9 mouse cellular contexts compared by ENCODE assay signal in the genomic region with DNA sequence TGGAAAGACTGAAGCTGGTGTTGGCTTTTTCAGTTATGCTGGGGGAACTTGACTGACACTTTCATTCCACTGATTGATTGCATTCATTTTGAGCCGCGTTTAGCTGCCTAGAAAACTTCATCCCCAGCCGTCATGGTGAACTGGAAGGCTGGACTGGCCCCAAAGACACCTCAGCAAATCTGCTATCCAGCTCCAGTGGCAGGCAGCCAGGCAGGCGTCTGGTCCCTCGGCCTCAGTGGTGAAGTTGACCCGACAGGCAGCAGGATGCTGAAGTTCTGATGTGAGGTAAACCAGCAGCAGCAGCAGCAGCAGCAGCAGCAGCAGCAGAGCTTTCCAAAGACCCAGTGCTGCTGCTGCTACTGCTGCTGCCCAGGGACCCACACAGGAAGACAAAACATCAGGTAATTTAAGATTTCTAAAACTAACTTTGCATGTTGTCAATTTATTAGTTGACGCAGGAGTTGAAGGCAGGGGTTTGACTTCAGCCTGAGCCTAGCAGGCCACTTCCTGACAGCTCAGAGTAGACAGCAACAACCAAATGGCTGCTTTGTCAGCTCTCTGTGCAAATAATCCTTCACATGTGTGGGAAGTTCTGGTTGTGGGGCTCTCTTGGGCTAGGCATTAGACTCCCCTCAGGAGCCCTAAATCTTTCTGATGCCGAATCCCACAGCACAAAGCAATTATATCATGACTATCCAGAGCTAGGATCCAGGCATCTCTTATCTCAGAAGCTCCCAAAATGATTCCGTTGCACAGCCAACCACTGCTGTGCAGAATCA.
DNase-seq lines count a peak whose midpoint lies in the region; TF ChIP-seq lines count a peak whose summit lies in the region.
"Had no signal": no experiment of that assay in that cellular context is flagged by ENCODE, and none has a peak within 500 bp of the region (broad histone marks: within the 10 kb centered on the region; RNA-seq: fewer than 3 reads in every experiment).

No protein-coding gene starts in this region.

- peak; percentile 5 for DNase-seq in embryo, embryonic 10 days (ENCODE audit: low spot score)
- no peak for DNase-seq in embryo, embryonic 9.5 days (ENCODE audit: extremely low spot score)
- peak; percentile 4 for DNase-seq in urinary bladder, postnatal 14 days (ENCODE audit: low spot score)
- no peak for DNase-seq in urinary bladder, postnatal 10 days (ENCODE audit: low spot score)
- peak; percentile 35 to 78 for DNase-seq in kidney, postnatal 36 days
- DNase-seq in retina, postnatal 1 day: no peak
- DNase-seq in layer of hippocampus, adult 2 months (ENCODE audit: low spot score in 2 of 2): no peak
- no peak for DNase-seq in cerebellum, adult 9-10 months

- H3K4me3 ChIP-seq in layer of hippocampus, adult 2 months: no peak overlapping the region
- H3K4me3 ChIP-seq: megakaryocyte, embryonic 14.5 days had no signal

- no peak for TF ChIP-seq CTCF in layer of hippocampus, adult 2 months (conservative IDR thresholded peaks at IDR 0.05)

- no peak overlapping the region for H3K27ac ChIP-seq in layer of hippocampus, adult 2 months

Comparison
In these comparisons a context has a peak if more than half of its experiments do, and no peak if none do; other contexts are left out.
1. DNase-seq: peak in embryo, embryonic 10 days (single experiment), urinary bladder, postnatal 14 days (single experiment) and kidney, postnatal 36 days (2 of 2); none in embryo, embryonic 9.5 days (single experiment), urinary bladder, postnatal 10 days (single experiment), retina, postnatal 1 day (single experiment), layer of hippocampus, adult 2 months (0 of 2) and cerebellum, adult 9-10 months (single experiment).